In the genomic region with DNA sequence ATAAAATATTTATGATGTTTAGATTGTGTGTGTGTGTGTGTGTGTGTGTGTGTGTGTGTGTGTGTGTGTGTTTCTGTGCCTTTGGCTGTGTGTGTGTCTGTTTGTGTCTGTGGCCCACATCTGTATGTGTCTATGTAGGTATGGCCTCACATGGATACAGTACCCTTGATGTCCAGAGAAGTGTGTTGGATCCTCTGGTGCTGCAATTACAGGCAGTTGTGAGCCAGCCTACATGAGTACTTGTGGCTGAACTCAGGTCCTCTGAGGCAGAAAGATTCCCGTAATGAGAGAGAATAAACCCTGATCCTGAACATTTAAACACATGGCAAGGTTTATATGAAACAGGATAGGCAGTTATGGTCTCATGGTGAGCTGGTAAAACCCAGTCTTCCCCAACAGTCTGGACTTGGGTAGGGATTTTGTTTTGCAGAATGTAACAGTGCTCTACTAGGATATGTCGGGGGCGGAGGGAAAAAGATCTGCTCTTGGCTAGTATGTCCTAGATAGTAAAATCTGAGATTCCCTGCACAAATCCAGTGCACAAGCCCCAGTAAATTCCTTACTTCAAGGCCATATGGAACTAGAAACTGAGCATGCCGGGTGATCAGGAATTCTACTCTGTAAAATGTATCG, we compare ENCODE assay signal across 21 mouse cellular contexts.
A peak's percentile ranks its signal among the peaks of the same experiment; 100 is the strongest.
DNase-seq lines count a peak whose midpoint lies in the region; ATAC-seq lines count a peak whose summit lies in the region.
"Had no signal": no experiment of that assay in that cellular context is flagged by ENCODE, and none has a peak within 500 bp of the region (broad histone marks: within the 10 kb centered on the region; RNA-seq: fewer than 3 reads in every experiment).

No protein-coding gene starts in this region.

- peak; percentile 97 for ATAC-seq in frontal cortex, adult (ENCODE audit: low TSS enrichment)
- no peak for ATAC-seq in embryonic facial prominence, embryonic 13.5 days (ENCODE audit: insufficient number of reproducible peaks, insufficient read depth, low FRiP score, low TSS enrichment, low read depth)
- peak; percentile 96 for ATAC-seq in limb, embryonic 13.5 days (ENCODE audit: low FRiP score, low read depth)
- no peak for ATAC-seq in kidney, embryonic 14.5 days (ENCODE audit: low FRiP score, low TSS enrichment)
- ATAC-seq in neural tube, embryonic 15.5 days (ENCODE audit: low FRiP score): no peak
- ATAC-seq: activated CD4-positive, CD25-positive, alpha-beta regulatory T cell, adult 4 months; forebrain, embryonic 14.5 days; Patski had no signal

- peak overlapping the region; percentile 16; the same call in 1 of the 2 replicates for H3K27ac ChIP-seq in embryonic facial prominence, embryonic 13.5 days
- H3K27ac ChIP-seq in limb, embryonic 13.5 days: no peak overlapping the region
- H3K27ac ChIP-seq in kidney, embryonic 14.5 days (ENCODE audit: low read depth, low read length): no peak overlapping the region
- H3K27ac ChIP-seq in neural tube, embryonic 15.5 days (replicated peaks): no peak overlapping the region
- H3K27ac ChIP-seq: heart, adult 2 months; heart, embryonic 15.5 days; hindbrain, embryonic 10.5 days; hindbrain, embryonic 14.5 days had no signal

- H3K36me3 ChIP-seq in embryonic facial prominence, embryonic 13.5 days: no peaks in the 10 kb centered on the region
- no peaks in the 10 kb centered on the region for H3K36me3 ChIP-seq in limb, embryonic 13.5 days
- H3K36me3 ChIP-seq in kidney, embryonic 14.5 days (ENCODE audit: control insufficient read depth, insufficient read depth, low read length): no peaks in the 10 kb centered on the region
- no peaks in the 10 kb centered on the region for H3K36me3 ChIP-seq in neural tube, embryonic 15.5 days
- H3K36me3 ChIP-seq: heart, embryonic 15.5 days; hindbrain, embryonic 10.5 days had no signal

- peaks cover 10% of the 10 kb centered on the region for H3K4me1 ChIP-seq in embryonic facial prominence, embryonic 13.5 days
- peaks cover 8% of the 10 kb centered on the region; the same call in 1 of the 2 replicates for H3K4me1 ChIP-seq in limb, embryonic 13.5 days
- H3K4me1 ChIP-seq in kidney, embryonic 14.5 days (ENCODE audit: control insufficient read depth, insufficient read depth, low read length): no peaks in the 10 kb centered on the region
- no peaks in the 10 kb centered on the region for H3K4me1 ChIP-seq in neural tube, embryonic 15.5 days
- H3K4me1 ChIP-seq: heart, embryonic 15.5 days; hindbrain, embryonic 10.5 days had no signal

- H3K4me3 ChIP-seq in embryonic facial prominence, embryonic 13.5 days: no peak overlapping the region
- H3K4me3 ChIP-seq in limb, embryonic 13.5 days: no peak overlapping the region
- no peak overlapping the region for H3K4me3 ChIP-seq in kidney, embryonic 14.5 days (ENCODE audit: low read length)
- no peak overlapping the region for H3K4me3 ChIP-seq in neural tube, embryonic 15.5 days (replicated peaks)
- H3K4me3 ChIP-seq: heart, adult 2 months; heart, embryonic 15.5 days; hindbrain, embryonic 10.5 days had no signal

- no peaks in the 10 kb centered on the region for H3K9me3 ChIP-seq in embryonic facial prominence, embryonic 13.5 days
- H3K9me3 ChIP-seq in limb, embryonic 13.5 days: no peaks in the 10 kb centered on the region
- H3K9me3 ChIP-seq in kidney, embryonic 14.5 days (ENCODE audit: control insufficient read depth, low read length): no peaks in the 10 kb centered on the region
- no peaks in the 10 kb centered on the region for H3K9me3 ChIP-seq in neural tube, embryonic 15.5 days (replicated peaks)
- H3K9me3 ChIP-seq: heart, embryonic 15.5 days; hindbrain, embryonic 10.5 days had no signal

- H3K4me2 ChIP-seq in embryonic facial prominence, embryonic 13.5 days: no peak overlapping the region
- H3K4me2 ChIP-seq in limb, embryonic 13.5 days (replicated peaks): no peak overlapping the region
- H3K4me2 ChIP-seq in kidney, embryonic 14.5 days (replicated peaks; ENCODE audit: low read depth, low read length): no peak overlapping the region
- no peak overlapping the region for H3K4me2 ChIP-seq in neural tube, embryonic 15.5 days
- H3K4me2 ChIP-seq: heart, embryonic 11.5 days; heart, embryonic 15.5 days; hindbrain, embryonic 14.5 days had no signal

- no peak for DNase-seq in frontal cortex, postnatal 10 days (ENCODE audit: low spot score in 2 of 2)
- DNase-seq: adrenal gland, postnatal 14 days; cerebellum, adult 18-20 months; cerebellum, adult 9-11 months; cerebellum, postnatal 36 days; gastrocnemius, postnatal 14 days; heart, adult 2 months; heart, postnatal 14 days had no signal

- 41% methylated on average over 5 of the region's 5 CpGs for WGBS in embryonic facial prominence, embryonic 13.5 days
- WGBS in limb, embryonic 13.5 days: 24% methylated on average over 5 of the region's 5 CpGs
- WGBS in kidney, embryonic 14.5 days: 82% methylated on average over 5 of the region's 5 CpGs
- 88% methylated on average over 5 of the region's 5 CpGs for WGBS in neural tube, embryonic 15.5 days

- H3K27me3 ChIP-seq in embryonic facial prominence, embryonic 13.5 days: no peaks in the 10 kb centered on the region
- no peaks in the 10 kb centered on the region for H3K27me3 ChIP-seq in limb, embryonic 13.5 days
- no peaks in the 10 kb centered on the region for H3K27me3 ChIP-seq in kidney, embryonic 14.5 days (ENCODE audit: control insufficient read depth, insufficient read depth, low read length)
- no peaks in the 10 kb centered on the region for H3K27me3 ChIP-seq in neural tube, embryonic 15.5 days (replicated peaks)
- H3K27me3 ChIP-seq: CH12.LX; heart, embryonic 15.5 days; Patski had no signal

- H3K9ac ChIP-seq in embryonic facial prominence, embryonic 13.5 days: no peak overlapping the region
- no peak overlapping the region for H3K9ac ChIP-seq in limb, embryonic 13.5 days
- no peak overlapping the region for H3K9ac ChIP-seq in kidney, embryonic 14.5 days (ENCODE audit: low read depth, low read length)
- no peak overlapping the region for H3K9ac ChIP-seq in neural tube, embryonic 15.5 days (replicated peaks)
- H3K9ac ChIP-seq: heart, embryonic 15.5 days; hindbrain, embryonic 14.5 days had no signal

Comparison
In these comparisons a context has a peak if more than half of its experiments do, and no peak if none do; other contexts are left out.
1. ATAC-seq: peak in frontal cortex, adult (single experiment) and limb, embryonic 13.5 days (single experiment); none in embryonic facial prominence, embryonic 13.5 days (single experiment), kidney, embryonic 14.5 days (single experiment) and neural tube, embryonic 15.5 days (single experiment).